Mouse (Mus musculus) G1E (cell line): ENCODE results near the gene Fam166a.

Experiments
- CTCF ChIP-seq: IDR thresholded peaks from 2 replicates; pipeline ENCODE4 v1.5.1; 2012; ENCODE audit warnings: low read depth, low read length, inconsistent platforms, mixed read lengths
- GATA1 ChIP-seq: IDR thresholded peaks from 2 replicates; pipeline ENCODE4 v1.6.1; 2012; ENCODE audit warnings: borderline replicate concordance, low read length, inconsistent platforms, mixed read lengths
- POLR2AphosphoS5 ChIP-seq: IDR thresholded peaks from 2 replicates; pipeline ENCODE4 v1.6.1; 2012; ENCODE audit warnings: low read depth, low read length, inconsistent platforms; ENCODE audit not compliant: insufficient replicate concordance
- TAL1 ChIP-seq: conservative IDR thresholded peaks from 2 replicates; pipeline ENCODE4 v1.6.1; 2012; ENCODE audit warnings: low read depth, low read length, inconsistent platforms, mixed read lengths

GRCm38 (mm10) chr2:25182664-25183063, 35.9 kb upstream of the Fam166a start:
- TF ChIP-seq GATA1: no peak
- no peak for TF ChIP-seq CTCF
- TF ChIP-seq POLR2AphosphoS5: no peak
- TF ChIP-seq TAL1: no peak
